Mouse (Mus musculus) erythroblast, adult 5-6 weeks (primary cell): Measurements from ENCODE around the gene Rassf8. TPM values are rescaled to one million over a fixed set of nuclear protein-coding genes. Genes with fewer than 3 reads are reported as not detected.

ENCODE experiments used
- ATAC-seq: replicated peaks from 2 replicates; pipeline ENCODE4 v1.8.0; 2016; ENCODE audit warnings: moderate number of reproducible peaks, mild to moderate bottlenecking, moderate TSS enrichment, inconsistent platforms; ENCODE audit not compliant: poor library complexity, low FRiP score, severe bottlenecking
- total RNA-seq, 2 experiments: library from RNA; stranded (forward) in 1 of 2; stranded (reverse) in 1 of 2; fragments of 150-400 nt in 1 of 2; fragments of 200-764, 138-1000 nt in 1 of 2; gene quantifications; 2 replicates each; pipeline versions ENCODE4 v1.2.3 to v1.2.4; 2015 to 2017; ENCODE audit warnings: low replicate concordance in 2 of 2

The Rassf8 gene
- total RNA-seq, 2 experiments from 2014 or later: 0.19 to 3.0 TPM

- no peak for ATAC-seq
Measured at GRCm38 (mm10) chr6:145746921-145747670, 548 bp downstream of the Rassf8 start.

- ATAC-seq: no peak
Measured at GRCm38 (mm10) chr6:145747671-145748640, 1.4 kb downstream of the Rassf8 start.

GRCm38 (mm10) chr6:145750394-145750793 is 3.8 kb downstream of the Rassf8 start:
- no peak for ATAC-seq

- ATAC-seq: no peak
Measured at GRCm38 (mm10) chr6:145753296-145753695, 6.7 kb downstream of the Rassf8 start.

GRCm38 (mm10) chr6:145754416-145754815 is 7.9 kb downstream of the Rassf8 start:
- ATAC-seq: no peak

GRCm38 (mm10) chr6:145755942-145756639 is 9.5 kb downstream of the Rassf8 start:
- ATAC-seq: no peak

- no peak for ATAC-seq
Measured at GRCm38 (mm10) chr6:145756640-145757005, 10.1 kb downstream of the Rassf8 start.

GRCm38 (mm10) chr6:145757346-145757745 is 10.8 kb downstream of the Rassf8 start:
- ATAC-seq: no peak

- ATAC-seq: no peak
Measured at GRCm38 (mm10) chr6:145758685-145759084, 12.1 kb downstream of the Rassf8 start.

- no peak for ATAC-seq
Measured at GRCm38 (mm10) chr6:145759432-145759831, 12.9 kb downstream of the Rassf8 start.

- ATAC-seq: no peak
Measured at GRCm38 (mm10) chr6:145760246-145761016, 13.9 kb downstream of the Rassf8 start.

GRCm38 (mm10) chr6:145761151-145761935 is 14.8 kb downstream of the Rassf8 start:
- ATAC-seq: no peak

GRCm38 (mm10) chr6:145762016-145762415 is 15.5 kb downstream of the Rassf8 start:
- no peak for ATAC-seq

- ATAC-seq: no peak
Measured at GRCm38 (mm10) chr6:145763051-145763450, 16.5 kb downstream of the Rassf8 start.

- no peak for ATAC-seq
Measured at GRCm38 (mm10) chr6:145765011-145765410, 18.5 kb downstream of the Rassf8 start.

- ATAC-seq: no peak
Measured at GRCm38 (mm10) chr6:145766971-145767370, 20.4 kb downstream of the Rassf8 start.

GRCm38 (mm10) chr6:145767637-145768036 is 21.1 kb downstream of the Rassf8 start:
- ATAC-seq: no peak

GRCm38 (mm10) chr6:145768671-145769292 is 22.2 kb downstream of the Rassf8 start:
- no peak for ATAC-seq
